Mouse (Mus musculus): ENCODE data around the gene Abca1. TPM values are rescaled to one million over a fixed set of nuclear protein-coding genes. Genes with fewer than 3 reads are reported as not detected.

Gene Abca1
- total and polyA plus RNA-seq, 3 experiments, result 8.4 to 9.0 TPM; not detected in 1

DNA sequence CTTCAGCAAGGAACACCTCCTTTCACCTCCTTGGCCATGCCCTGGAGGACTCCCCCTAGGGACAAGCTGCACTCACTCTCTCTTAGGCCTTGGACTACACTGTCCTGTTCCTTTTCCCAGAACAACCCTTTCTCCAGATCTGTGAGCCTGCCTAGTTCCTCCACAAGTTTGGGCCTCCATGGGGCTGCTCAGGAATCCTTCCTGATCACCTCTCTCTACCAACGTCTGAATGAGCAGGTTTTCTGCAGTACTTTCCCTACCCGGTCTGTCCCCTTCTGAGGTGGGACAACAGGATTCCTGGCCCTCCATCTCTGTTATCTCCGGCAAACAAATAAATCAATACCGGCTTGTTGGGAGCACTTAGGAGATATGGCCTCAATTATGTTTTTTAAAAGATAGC lies 12.6 kb downstream of the Abca1 start:
- Histone ChIP-seq H3K4me1 (ENCODE audit: control insufficient read depth in 1 of 2, insufficient read depth in 2 of 2, low read length in 2 of 2) (peaks cover 0 to 11% of the 10 kb centered on the region in 2 experiments; a peak in 3 of 4 replicates), H3K79me2 (ENCODE audit: control insufficient read depth, insufficient read depth, low read length, poor library complexity) (no peaks in the 10 kb centered on the region; the same call in 1 of the 2 replicates), H3K27ac (ENCODE audit: control insufficient read depth, low read depth, low read length) (no peak overlapping the region), H3K4me3 (ENCODE audit: control insufficient read depth in 1 of 2, insufficient read depth in 1 of 2, low read depth in 2 of 2, low read length in 2 of 2) (no peak overlapping the region), H3K9me3 (replicated peaks; ENCODE audit: insufficient read depth, low read length) (no peaks in the 10 kb centered on the region), H3K36me3 (ENCODE audit: control insufficient read depth in 1 of 2, insufficient read depth in 2 of 2, low read length in 2 of 2) (peaks cover 1 to 17% of the 10 kb centered on the region in 2 experiments; a peak in 3 of 4 replicates), H3K27me3 (ENCODE audit: control insufficient read depth in 1 of 2, insufficient read depth in 2 of 2, low read length in 2 of 2) (no peaks in the 10 kb centered on the region), H3K9ac (ENCODE audit: control insufficient read depth, low read depth, low read length, poor library complexity, severe bottlenecking) (no peak overlapping the region)
- TF ChIP-seq EP300 (IDR thresholded peaks at IDR 0.05; ENCODE audit: low read depth in 1 of 2, low read length in 2 of 2), result no peak
- no peak for TF ChIP-seq GATA1 (IDR thresholded peaks at IDR 0.05; ENCODE audit: low read depth, low read length)
- no peak for TF ChIP-seq SMC3 (IDR thresholded peaks at IDR 0.05; ENCODE audit: low read depth, low read length)
- TF ChIP-seq TAL1 (IDR thresholded peaks at IDR 0.05; ENCODE audit: low read length), result no peak
- no peak for TF ChIP-seq MAZ (IDR thresholded peaks at IDR 0.05; ENCODE audit: low read depth, low read length)
- TF ChIP-seq POLR2A (IDR thresholded peaks at IDR 0.05; ENCODE audit: control insufficient read depth in 1 of 2, insufficient read depth in 1 of 2, low read depth in 1 of 2, low read length in 2 of 2, poor library complexity in 1 of 2), result no peak
- no peak for TF ChIP-seq GABPA (IDR thresholded peaks at IDR 0.05; ENCODE audit: low read depth, low read length)
- TF ChIP-seq TCF12 (IDR thresholded peaks at IDR 0.05; ENCODE audit: low read depth, low read length), result no peak
- TF ChIP-seq NELFE (IDR thresholded peaks at IDR 0.05; ENCODE audit: low read depth, low read length), result no peak
- no peak for TF ChIP-seq MAFK (IDR thresholded peaks at IDR 0.05; ENCODE audit: borderline replicate concordance, low read depth, low read length)
- TF ChIP-seq ELF1 (IDR thresholded peaks at IDR 0.05; ENCODE audit: low read depth, low read length), result no peak
- no peak for DNase-seq (ENCODE audit: low read depth, low spot score)

- Histone ChIP-seq H3K4me3 (ENCODE audit: control insufficient read depth in 1 of 2, insufficient read depth in 1 of 2, low read depth in 2 of 2, low read length in 2 of 2) (no peak overlapping the region), H3K4me1 (ENCODE audit: control insufficient read depth in 1 of 2, insufficient read depth in 2 of 2, low read length in 2 of 2) (peaks cover 0 to 11% of the 10 kb centered on the region in 2 experiments; a peak in 3 of 4 replicates), H3K9me3 (replicated peaks; ENCODE audit: insufficient read depth, low read length) (no peaks in the 10 kb centered on the region), H3K27me3 (ENCODE audit: control insufficient read depth in 1 of 2, insufficient read depth in 2 of 2, low read length in 2 of 2) (no peaks in the 10 kb centered on the region), H3K36me3 (ENCODE audit: control insufficient read depth in 1 of 2, insufficient read depth in 2 of 2, low read length in 2 of 2) (peaks cover 1 to 17% of the 10 kb centered on the region in 2 experiments; a peak in 3 of 4 replicates), H3K79me2 (ENCODE audit: control insufficient read depth, insufficient read depth, low read length, poor library complexity) (no peaks in the 10 kb centered on the region; the same call in 1 of the 2 replicates), H3K9ac (ENCODE audit: control insufficient read depth, low read depth, low read length, poor library complexity, severe bottlenecking) (no peak overlapping the region), H3K27ac (ENCODE audit: control insufficient read depth, low read depth, low read length) (no peak overlapping the region)
- no peak for DNase-seq (ENCODE audit: low read depth, low spot score)
- no peak for TF ChIP-seq TBP (IDR thresholded peaks at IDR 0.05; ENCODE audit: low read depth, low read length)
- TF ChIP-seq SMC3 (IDR thresholded peaks at IDR 0.05; ENCODE audit: low read depth, low read length), result no peak
- no peak for TF ChIP-seq MYB (IDR thresholded peaks at IDR 0.05; ENCODE audit: low read depth, low read length)
- TF ChIP-seq MXI1 (IDR thresholded peaks at IDR 0.05; ENCODE audit: low read depth, low read length), result no peak
- TF ChIP-seq RAD21 (IDR thresholded peaks at IDR 0.05; ENCODE audit: low read depth, low read length), result no peak
- no peak for TF ChIP-seq MYC (IDR thresholded peaks at IDR 0.05; ENCODE audit: low read depth, low read length)
- TF ChIP-seq MAFK (IDR thresholded peaks at IDR 0.05; ENCODE audit: borderline replicate concordance, low read depth, low read length), result no peak
- TF ChIP-seq RCOR1 (IDR thresholded peaks at IDR 0.05; ENCODE audit: low read depth, low read length), result no peak
- no peak for TF ChIP-seq ELF1 (IDR thresholded peaks at IDR 0.05; ENCODE audit: low read depth, low read length)
- TF ChIP-seq CHD1 (IDR thresholded peaks at IDR 0.05; ENCODE audit: low read depth, low read length), result no peak
- no peak for TF ChIP-seq BHLHE40 (IDR thresholded peaks at IDR 0.05; ENCODE audit: borderline replicate concordance, low read depth, low read length)
- no peak for TF ChIP-seq POLR2AphosphoS5 (IDR thresholded peaks at IDR 0.05; ENCODE audit: borderline replicate concordance, low read depth, low read length)
- TF ChIP-seq NRF1 (IDR thresholded peaks at IDR 0.05; ENCODE audit: insufficient read depth, low read depth, low read length, poor library complexity, severe bottlenecking), result no peak
- no peak for TF ChIP-seq ETS1 (IDR thresholded peaks at IDR 0.05; ENCODE audit: low read depth, low read length)
- TF ChIP-seq USF1 (IDR thresholded peaks at IDR 0.05; ENCODE audit: low read depth, low read length), result no peak
- TF ChIP-seq NELFE (IDR thresholded peaks at IDR 0.05; ENCODE audit: low read depth, low read length), result no peak
- no peak for TF ChIP-seq MAZ (IDR thresholded peaks at IDR 0.05; ENCODE audit: low read depth, low read length)
- no peak for TF ChIP-seq POLR2AphosphoS2 (IDR thresholded peaks at IDR 0.05; ENCODE audit: low read length)
- no peak for TF ChIP-seq ZMIZ1 (IDR thresholded peaks at IDR 0.05; ENCODE audit: low read depth, low read length)
- TF ChIP-seq TAL1 (IDR thresholded peaks at IDR 0.05; ENCODE audit: low read length), result no peak
Observed at GRCm38 (mm10) chr4:53146227-53146949, 13.3 kb downstream of the Abca1 start.

All from MEL (cell line).